10 mouse cellular contexts compared by ENCODE assay signal in genomic region chr17:26361992-26362391, GRCm38 (mm10). TPM values are rescaled to one million over a fixed set of nuclear protein-coding genes. Genes with fewer than 3 reads are reported as not detected.
A peak's percentile ranks its signal among the peaks of the same experiment; 100 is the strongest.
DNase-seq lines count a peak whose midpoint lies in the region; ATAC-seq and TF ChIP-seq lines count a peak whose summit lies in the region.
"Had no signal": no experiment of that assay in that cellular context is flagged by ENCODE, and none has a peak within 500 bp of the region (broad histone marks: within the 10 kb centered on the region; RNA-seq: fewer than 3 reads in every experiment).

No protein-coding gene starts in this region.

- H3K4me2 ChIP-seq in midbrain, postnatal 0 days (ENCODE audit: low read depth, low read length, poor library complexity, severe bottlenecking), result no peak overlapping the region
- H3K4me2 ChIP-seq in midbrain, embryonic 11.5 days, result no peak overlapping the region
- H3K4me2 ChIP-seq in forebrain, embryonic 12.5 days, result no peak overlapping the region
- peak overlapping the region; percentile 44 for H3K4me2 ChIP-seq in liver, embryonic 15.5 days
- H3K4me2 ChIP-seq: midbrain, embryonic 12.5 days had no signal

- no peak overlapping the region for H3K27ac ChIP-seq in gastrocnemius, adult 2 months
- no peak overlapping the region for H3K27ac ChIP-seq in midbrain, postnatal 0 days (ENCODE audit: low read depth, low read length)
- no peak overlapping the region for H3K27ac ChIP-seq in midbrain, embryonic 11.5 days (ENCODE audit: low read depth, low read length)
- H3K27ac ChIP-seq in forebrain, embryonic 12.5 days, result peak overlapping the region; percentile 65
- H3K27ac ChIP-seq in liver, embryonic 15.5 days (replicated peaks), result no peak overlapping the region
- H3K27ac ChIP-seq: midbrain, embryonic 12.5 days had no signal

- H3K4me3 ChIP-seq in gastrocnemius, adult 2 months, result no peak overlapping the region
- no peak overlapping the region for H3K4me3 ChIP-seq in midbrain, postnatal 0 days (ENCODE audit: low read depth, low read length)
- H3K4me3 ChIP-seq in midbrain, embryonic 11.5 days (ENCODE audit: low read depth, low read length), result no peak overlapping the region
- H3K4me3 ChIP-seq in forebrain, embryonic 12.5 days (replicated peaks), result no peak overlapping the region
- no peak overlapping the region for H3K4me3 ChIP-seq in liver, embryonic 15.5 days (replicated peaks)
- H3K4me3 ChIP-seq: midbrain, embryonic 12.5 days had no signal

- WGBS in midbrain, postnatal 0 days, result 32% methylated on average over 2 of the region's 3 CpGs
- 73% methylated on average over 3 of the region's 3 CpGs for WGBS in midbrain, embryonic 11.5 days
- 35% methylated on average over 3 of the region's 3 CpGs for WGBS in forebrain, embryonic 12.5 days
- 25% methylated on average over 3 of the region's 3 CpGs for WGBS in liver, embryonic 15.5 days (ENCODE audit: insufficient replicate concordance)

- peaks cover 4% of the 10 kb centered on the region; the same call in 1 of the 2 replicates for H3K4me1 ChIP-seq in midbrain, postnatal 0 days (ENCODE audit: insufficient read depth, low read length)
- no peaks in the 10 kb centered on the region for H3K4me1 ChIP-seq in midbrain, embryonic 11.5 days (ENCODE audit: control insufficient read depth, insufficient read depth, low read length)
- peaks cover 22% of the 10 kb centered on the region for H3K4me1 ChIP-seq in forebrain, embryonic 12.5 days
- H3K4me1 ChIP-seq in liver, embryonic 15.5 days (replicated peaks), result peaks cover 27% of the 10 kb centered on the region

- no peak for TF ChIP-seq CTCF in gastrocnemius, adult 2 months (IDR thresholded peaks at IDR 0.05)
- TF ChIP-seq CTCF in midbrain, postnatal 0 days (IDR thresholded peaks at IDR 0.05), result no peak

- H3K36me3 ChIP-seq in midbrain, postnatal 0 days (ENCODE audit: insufficient read depth, low read length), result no peaks in the 10 kb centered on the region
- no peaks in the 10 kb centered on the region for H3K36me3 ChIP-seq in midbrain, embryonic 11.5 days (ENCODE audit: control insufficient read depth, insufficient read depth, low read length)
- no peaks in the 10 kb centered on the region for H3K36me3 ChIP-seq in forebrain, embryonic 12.5 days (replicated peaks)
- H3K36me3 ChIP-seq in liver, embryonic 15.5 days (replicated peaks), result no peaks in the 10 kb centered on the region
- H3K36me3 ChIP-seq: midbrain, embryonic 12.5 days had no signal

- no peaks in the 10 kb centered on the region for H3K9me3 ChIP-seq in midbrain, postnatal 0 days (ENCODE audit: low read length)
- H3K9me3 ChIP-seq in midbrain, embryonic 11.5 days (ENCODE audit: control insufficient read depth, low read length), result no peaks in the 10 kb centered on the region
- no peaks in the 10 kb centered on the region for H3K9me3 ChIP-seq in forebrain, embryonic 12.5 days
- H3K9me3 ChIP-seq in liver, embryonic 15.5 days (replicated peaks), result no peaks in the 10 kb centered on the region
- H3K9me3 ChIP-seq: midbrain, embryonic 12.5 days had no signal

- no peak for ATAC-seq in midbrain, postnatal 0 days (ENCODE audit: low FRiP score)
- no peak for ATAC-seq in midbrain, embryonic 11.5 days (ENCODE audit: low FRiP score)
- ATAC-seq in forebrain, embryonic 12.5 days (ENCODE audit: low FRiP score), result no peak; the same call in 1 of the 2 replicates
- 0 out of 2 replicates have a peak, but pooled peaks have one; percentile 42 for ATAC-seq in liver, embryonic 15.5 days (ENCODE audit: insufficient read depth)
- ATAC-seq: inflammation-experienced regulatory T-cells, adult 6 months had no signal

- DNase-seq in gastrocnemius, adult 2 months, result peak; percentile 14
- DNase-seq in gastrocnemius, postnatal 4 days (ENCODE audit: low spot score in 2 of 2), result no peak
- DNase-seq in midbrain, postnatal 0 days (ENCODE audit: low spot score), result peak; percentile 69
- no peak for DNase-seq in midbrain, embryonic 11.5 days (ENCODE audit: low spot score, missing footprints)
- DNase-seq in frontal cortex, postnatal 14 days (ENCODE audit: low spot score in 2 of 2), result no peak
- DNase-seq in natural killer cell, adult 2 months (ENCODE audit: low spot score in 2 of 2), result no peak

- H3K9ac ChIP-seq in midbrain, postnatal 0 days (replicated peaks; ENCODE audit: low read length, poor library complexity, severe bottlenecking), result no peak overlapping the region
- no peak overlapping the region for H3K9ac ChIP-seq in midbrain, embryonic 11.5 days (ENCODE audit: low read length)
- H3K9ac ChIP-seq in forebrain, embryonic 12.5 days, result no peak overlapping the region
- no peak overlapping the region for H3K9ac ChIP-seq in liver, embryonic 15.5 days
- H3K9ac ChIP-seq: midbrain, embryonic 12.5 days had no signal

- intact Hi-C loops in gastrocnemius, adult 2 months (cut with DNase I), result no loop called here

- no peaks in the 10 kb centered on the region for H3K27me3 ChIP-seq in midbrain, postnatal 0 days (ENCODE audit: insufficient read depth, low read length)
- no peaks in the 10 kb centered on the region for H3K27me3 ChIP-seq in midbrain, embryonic 11.5 days (ENCODE audit: control insufficient read depth, insufficient read depth, low read length)
- no peaks in the 10 kb centered on the region for H3K27me3 ChIP-seq in forebrain, embryonic 12.5 days
- peaks cover 21% of the 10 kb centered on the region for H3K27me3 ChIP-seq in liver, embryonic 15.5 days

RNA-seq across cellular contexts. Expression of gene Neurl1b, which starts 52.6 kb away (rescaled TPM):
- 1 to 10 TPM; 2.3 to 2.6 TPM for total RNA-seq in gastrocnemius, adult 2 months (2021)
- total RNA-seq in gastrocnemius, postnatal 4 days (2021), result 10 to 100 TPM; 16.8 to 17.2 TPM
- 51.1 and 69.7 TPM in 2 replicates for total RNA-seq in midbrain, postnatal 0 days (2014; rRNA removed)
- polyA plus RNA-seq in midbrain, postnatal 0 days (2015; fragmentation: Nextera tagmentation; extraction: Ambion mirVana), result 2.1 and 2.3 TPM in 2 replicates
- 0.18 and 0.46 TPM in 2 replicates for polyA plus RNA-seq in midbrain, embryonic 11.5 days (2014; fragmentation: Nextera tagmentation; extraction: Ambion mirVana)
- 0.57 and 0.72 TPM in 2 replicates for polyA plus RNA-seq in forebrain, embryonic 12.5 days (2016; fragmentation: Nextera tagmentation; extraction: Ambion mirVana)
- polyA plus RNA-seq in liver, embryonic 15.5 days (2015; fragmentation: Nextera tagmentation; extraction: Ambion mirVana), result 0.03 and 0.05 TPM in 2 replicates

Comparison
In these comparisons a context has a peak if more than half of its experiments do, and no peak if none do; other contexts are left out.
1. DNase-seq: peak in gastrocnemius, adult 2 months (single experiment) and midbrain, postnatal 0 days (single experiment); none in gastrocnemius, postnatal 4 days (0 of 2), midbrain, embryonic 11.5 days (single experiment), frontal cortex, postnatal 14 days (0 of 2) and natural killer cell, adult 2 months (0 of 2).